Mouse (Mus musculus) T-helper 2 cell (primary cell): ENCODE results near the gene Slc25a39.
"Not testable (repeated sequence)": the region's sequence is repeated elsewhere in the genome, so short reads cannot be mapped to it uniquely, and the experiment has no call there.

Source experiments
- in situ Hi-C: fragments of 300-600 bp; cut with MboI, MseI; formaldehyde crosslinking; loops from one replicate; pipeline ENCODE4 v1.15.1; 2025; ENCODE audit warnings: high pct_unique_total_duplicates

Slc25a39 gene

DNA sequence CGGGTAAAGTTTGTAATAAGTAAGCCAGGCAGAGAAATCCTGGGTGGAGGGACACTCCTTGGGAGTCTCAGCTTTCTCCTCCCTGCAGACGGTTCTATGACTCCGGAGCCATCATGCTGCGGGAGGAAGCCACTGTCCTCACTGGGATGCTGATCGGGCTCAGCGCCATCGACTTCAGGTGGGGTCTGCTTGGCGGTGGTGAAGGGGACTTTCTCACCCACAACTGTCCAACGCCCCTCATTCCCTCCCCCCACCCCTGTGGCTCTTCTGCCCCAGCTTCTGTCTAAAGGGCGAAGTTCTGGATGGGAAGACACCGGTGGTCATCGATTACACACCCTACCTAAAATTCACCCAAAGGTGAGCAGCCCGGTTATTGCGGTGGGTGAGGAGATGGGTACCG is 8.6 kb downstream of the Slc25a39 start:
- in situ Hi-C loops: no loop called here

DNA sequence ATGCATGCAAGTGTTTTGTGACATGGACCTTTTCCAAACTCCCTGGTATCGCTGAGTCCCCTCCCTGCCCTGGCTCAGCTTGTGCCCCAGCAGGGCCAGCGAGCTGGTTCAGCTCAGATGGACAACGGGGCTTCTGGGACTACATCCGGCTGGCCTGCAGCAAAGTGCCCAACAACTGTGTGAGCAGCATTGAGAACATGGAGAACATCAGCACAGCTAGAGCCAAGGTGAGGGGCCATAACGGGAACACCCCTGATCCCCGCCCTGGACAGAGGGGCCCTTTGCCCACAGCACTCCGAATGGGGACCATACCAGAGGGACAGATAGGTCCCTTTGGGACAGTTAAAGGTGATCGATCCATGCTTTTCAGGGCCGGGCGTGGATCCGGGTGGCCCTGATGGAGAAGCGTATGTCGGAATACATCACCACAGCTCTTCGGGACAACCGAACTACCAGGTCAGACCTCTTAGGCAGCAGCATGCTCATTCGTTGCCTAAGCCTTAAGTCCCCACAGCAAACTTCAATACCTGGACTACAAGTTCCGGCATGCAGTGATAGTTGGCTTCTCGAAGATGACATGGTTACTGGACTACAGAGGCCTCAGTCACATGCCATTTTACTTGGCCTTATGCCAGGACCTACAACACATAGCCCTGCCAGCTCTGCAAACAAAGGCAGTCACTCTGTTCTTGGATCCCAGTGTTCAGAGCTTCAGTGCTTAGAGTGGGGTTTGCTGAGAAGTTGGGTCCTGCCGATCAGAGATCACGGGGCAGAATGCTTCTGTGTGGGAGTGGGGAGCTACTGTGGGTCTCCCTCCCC is 9.5 kb downstream of the Slc25a39 start:
- in situ Hi-C loops: no loop called here

DNA sequence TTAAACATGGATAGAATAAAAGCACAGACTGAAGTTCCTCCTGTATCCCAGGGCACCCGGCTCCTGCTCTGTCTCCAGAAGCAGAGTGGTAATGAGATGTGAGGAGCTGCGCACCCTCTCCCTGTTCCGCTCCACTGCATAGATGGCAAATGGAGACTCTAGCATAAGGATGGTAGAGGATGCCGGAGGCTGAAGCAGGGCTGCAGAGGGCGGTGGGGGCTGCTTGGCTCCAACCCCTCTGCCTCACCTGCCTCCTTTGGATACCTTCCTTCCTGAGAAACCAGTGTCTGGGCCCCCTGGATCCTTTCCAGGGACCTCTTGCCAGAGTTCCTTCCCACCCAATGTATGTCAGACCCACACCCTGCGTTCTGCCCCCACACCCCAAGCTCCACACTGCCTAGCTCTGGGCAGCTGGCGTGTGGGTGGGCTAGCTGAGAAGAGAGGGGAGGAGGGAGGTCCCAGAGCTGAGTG is 11.0 kb downstream of the Slc25a39 start:
- in situ Hi-C loops: no loop called here

DNA sequence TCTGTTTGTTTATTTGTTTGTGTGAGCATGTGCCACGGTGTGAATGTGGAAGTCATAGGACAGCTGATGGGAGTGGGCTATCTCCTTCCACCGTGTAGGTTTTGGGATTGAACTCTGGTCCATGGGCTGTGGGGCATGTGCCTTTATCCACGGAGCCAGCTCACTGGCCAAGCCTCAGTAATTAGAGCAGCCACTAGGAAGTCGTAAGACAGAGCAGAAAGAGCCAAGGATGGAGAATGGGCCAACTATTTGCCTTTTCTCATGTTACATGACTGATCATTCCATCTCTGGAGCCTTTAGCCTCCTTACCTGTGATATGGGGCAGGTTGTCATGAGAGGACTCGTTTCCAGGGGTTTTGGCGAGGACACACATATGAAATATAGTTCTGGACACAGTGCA is 11.5 kb downstream of the Slc25a39 start:
- in situ Hi-C loops: no loop called here

DNA sequence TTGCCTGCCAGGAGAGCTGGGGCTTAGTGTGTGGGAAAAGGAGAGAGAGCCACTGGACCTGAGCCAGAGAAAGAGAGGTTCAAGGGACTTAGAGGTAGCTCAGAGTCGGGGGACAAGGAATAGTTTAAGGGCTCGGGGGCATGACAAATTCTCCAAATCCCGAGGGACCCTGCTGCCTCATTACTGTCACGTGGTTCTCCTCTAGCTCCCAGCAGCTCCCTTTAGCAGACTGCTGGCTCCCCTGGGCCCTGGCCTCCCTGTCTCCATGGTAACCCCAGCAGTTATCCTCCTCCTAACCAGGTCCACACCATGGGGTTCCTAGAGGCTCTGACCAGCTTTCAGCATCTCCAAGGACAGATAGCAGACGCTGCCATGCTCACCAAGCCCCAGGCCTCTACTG is 12.5 kb downstream of the Slc25a39 start:
- in situ Hi-C loops: no loop called here

DNA sequence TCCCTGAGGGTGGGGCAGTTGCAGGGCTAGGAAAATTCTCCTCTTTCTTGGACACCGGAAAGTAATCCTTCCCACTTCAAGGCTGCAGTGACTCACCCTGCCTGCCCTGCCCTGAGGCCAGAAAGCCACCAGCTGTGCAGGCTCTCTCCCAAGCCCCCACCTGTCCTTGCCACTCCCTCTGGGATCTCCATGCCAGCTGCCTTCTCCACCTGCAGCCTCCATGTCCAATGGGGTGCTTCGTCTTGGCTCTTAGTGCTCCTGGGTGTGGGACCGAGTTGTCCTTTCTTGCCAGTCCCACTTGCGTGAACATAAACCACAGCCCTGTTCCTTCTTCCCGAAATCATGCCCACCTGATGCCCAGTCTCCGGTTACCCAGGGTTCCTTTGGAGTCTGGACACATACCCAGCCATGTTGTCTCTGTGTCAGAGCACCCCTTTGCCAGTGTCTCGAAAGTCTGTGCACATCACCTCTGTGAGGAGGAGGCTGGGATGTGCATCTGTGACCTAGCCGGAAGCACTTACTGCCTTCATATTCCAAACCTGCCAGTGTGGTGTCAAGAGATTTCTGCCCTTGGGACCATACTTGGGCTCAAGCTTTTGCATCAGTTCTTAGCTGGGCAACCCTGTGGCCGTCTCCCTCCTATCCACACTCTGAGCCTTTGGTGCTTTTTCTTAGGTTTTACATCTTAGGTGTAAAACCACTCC is 13.2 kb downstream of the Slc25a39 start:
- in situ Hi-C loops: no loop called here

DNA sequence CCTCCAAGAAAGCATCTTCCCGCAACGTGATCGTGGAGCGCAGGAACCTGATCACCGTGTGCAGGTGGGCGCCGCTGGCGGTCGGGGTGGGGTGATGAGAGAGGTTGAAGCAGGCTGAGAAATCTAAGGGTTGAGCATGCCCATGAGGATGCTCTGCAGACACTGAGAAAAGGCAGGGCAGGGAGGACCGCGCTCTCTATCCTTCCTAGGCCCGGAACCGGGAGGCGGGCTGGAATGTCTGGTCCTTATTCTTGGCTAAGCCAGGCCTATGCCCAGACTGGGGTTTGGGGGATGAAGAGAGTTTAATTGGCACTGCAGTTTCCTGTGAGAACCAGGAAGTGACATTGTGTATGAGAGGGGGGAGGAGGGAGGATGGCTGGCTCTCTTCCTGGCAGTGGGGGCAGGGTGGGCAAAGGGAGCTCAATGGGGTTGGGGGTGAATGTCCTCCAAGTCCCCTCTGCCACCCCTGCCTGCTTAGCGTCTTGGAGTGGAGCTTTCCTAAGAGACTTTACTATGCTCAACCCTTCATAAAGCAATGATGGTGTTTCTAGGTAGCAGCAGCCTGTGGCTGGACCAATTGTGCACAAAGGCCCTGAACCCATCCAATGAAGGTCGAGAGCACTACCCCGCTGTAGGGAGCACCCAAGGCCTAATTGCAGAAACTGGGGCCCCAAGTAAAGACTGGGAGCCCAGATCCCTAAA is 13.9 kb downstream of the Slc25a39 start:
- in situ Hi-C loops: no loop called here

DNA sequence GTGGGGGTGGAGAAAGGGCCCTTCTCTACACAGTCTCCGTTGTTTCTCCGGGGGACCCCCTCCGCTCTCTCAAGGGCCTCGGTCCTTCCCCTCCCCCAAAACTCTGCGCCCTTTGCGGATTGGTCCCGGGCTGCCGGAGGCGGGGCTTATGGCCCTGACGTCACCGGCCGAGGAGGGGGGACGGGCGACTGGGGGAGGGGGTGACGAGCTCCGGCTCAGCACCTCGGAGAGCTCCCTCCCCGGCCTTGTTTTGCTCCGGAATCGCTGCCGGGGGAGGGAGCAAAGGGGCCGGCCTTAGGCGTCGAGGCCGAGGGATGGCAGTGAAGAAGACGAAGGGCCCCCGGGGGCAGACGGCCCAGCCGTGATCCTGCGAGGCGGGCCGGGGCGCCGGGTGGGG is 14.5 kb downstream of the Slc25a39 start, which contains the start of gene Rundc3a:
Rundc3a (plus strand) TSS at position 166 of the 397 bp plus-strand sequence.
- in situ Hi-C loops: no loop called here

DNA sequence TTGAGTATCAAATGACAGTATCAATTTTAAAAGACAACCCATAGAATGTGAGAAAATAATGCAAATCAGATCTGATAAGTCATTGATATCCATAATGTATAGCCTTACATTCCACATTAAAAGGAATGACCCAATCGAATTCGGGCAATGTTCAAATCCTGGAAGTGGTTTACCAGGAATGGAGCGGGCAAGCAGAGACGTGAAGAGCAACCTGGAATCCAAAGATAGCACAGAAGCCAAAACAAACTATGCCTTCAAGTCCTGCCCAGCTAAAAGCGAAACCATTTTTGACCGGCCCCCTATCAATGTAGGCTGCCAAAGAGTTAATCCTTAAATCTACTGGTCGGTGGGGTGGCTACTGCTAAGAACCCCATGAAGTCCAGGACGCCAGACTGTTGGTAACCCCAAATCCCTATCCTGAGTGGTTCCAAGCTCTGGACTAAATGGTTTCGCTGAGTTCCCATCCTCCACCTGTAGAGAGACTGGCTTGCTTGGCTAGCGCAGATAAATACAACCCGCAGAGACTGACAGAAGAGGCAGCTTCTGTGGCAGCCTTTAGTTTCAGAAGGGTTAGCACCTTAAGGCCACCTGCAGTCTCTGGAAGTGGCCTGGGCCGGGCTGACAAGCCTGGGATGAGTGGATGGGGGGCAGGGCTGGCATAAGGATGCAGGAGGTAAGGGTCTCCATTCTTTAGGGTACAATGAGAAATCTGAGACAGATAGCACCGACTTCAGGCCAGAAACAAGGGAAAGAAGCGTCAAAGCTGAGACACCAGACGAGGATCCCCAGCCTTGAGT is 15.1 kb downstream of the Slc25a39 start:
- in situ Hi-C loops: no loop called here

DNA sequence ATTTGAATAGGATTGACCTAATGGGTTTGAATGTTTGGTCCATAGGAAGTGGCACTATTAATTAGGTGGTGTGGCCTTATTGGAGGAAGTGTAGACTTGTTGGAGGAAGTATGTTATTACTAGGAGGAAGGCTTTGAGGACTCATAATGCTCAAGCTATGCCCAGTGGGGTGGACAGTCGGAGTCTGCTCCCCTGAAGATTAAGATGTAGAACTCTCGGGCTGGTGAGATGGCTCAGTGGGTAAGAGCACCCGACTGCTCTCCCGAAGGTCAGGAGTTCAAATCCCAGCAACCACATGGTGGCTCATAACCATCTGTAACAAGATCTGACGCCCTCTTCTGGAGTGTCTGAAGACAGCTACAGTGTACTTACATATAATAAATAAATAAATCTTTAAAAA is 18.3 kb downstream of the Slc25a39 start:
- in situ Hi-C loops: not testable (repeated sequence)

DNA sequence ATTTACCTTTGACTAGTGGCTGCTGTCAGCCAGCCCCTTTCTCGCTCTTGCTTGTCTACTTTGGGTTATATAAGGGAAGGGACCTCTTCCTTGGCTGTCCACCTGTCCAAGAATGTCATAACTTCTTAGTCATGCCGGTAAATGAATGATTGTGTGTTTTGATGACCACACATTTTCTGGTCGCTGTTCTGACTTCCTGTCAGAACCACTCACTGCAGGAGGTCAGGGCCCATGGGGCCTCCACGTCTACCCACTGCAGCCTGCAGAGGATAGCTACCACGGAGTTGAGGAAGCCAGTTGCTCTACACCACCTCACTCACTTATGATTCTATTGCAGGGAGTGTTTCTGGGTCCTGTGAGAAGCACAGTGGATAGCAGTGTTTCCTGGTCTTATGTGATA is 21.6 kb downstream of the Slc25a39 start:
- in situ Hi-C loops: no loop called here

DNA sequence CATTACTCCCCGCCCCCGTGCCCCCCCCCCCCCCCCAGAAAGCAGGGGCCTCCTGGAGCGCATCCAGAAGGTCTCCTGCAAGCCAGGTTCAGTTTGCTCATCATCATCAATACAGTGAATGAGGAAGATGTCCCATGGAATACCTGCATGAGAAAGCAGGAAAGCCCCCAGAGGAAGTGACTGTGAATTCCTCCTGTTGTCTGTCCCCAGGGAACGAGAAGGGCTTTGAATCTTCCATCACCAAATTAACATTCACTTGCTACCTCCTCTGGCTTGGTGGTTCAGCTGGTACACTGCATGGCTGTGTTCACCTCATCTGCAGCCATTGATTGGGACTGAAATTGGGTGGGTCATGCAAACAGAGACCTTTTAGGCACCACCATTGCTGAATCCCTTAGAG is 22.7 kb downstream of the Slc25a39 start:
- in situ Hi-C loops: no loop called here

DNA sequence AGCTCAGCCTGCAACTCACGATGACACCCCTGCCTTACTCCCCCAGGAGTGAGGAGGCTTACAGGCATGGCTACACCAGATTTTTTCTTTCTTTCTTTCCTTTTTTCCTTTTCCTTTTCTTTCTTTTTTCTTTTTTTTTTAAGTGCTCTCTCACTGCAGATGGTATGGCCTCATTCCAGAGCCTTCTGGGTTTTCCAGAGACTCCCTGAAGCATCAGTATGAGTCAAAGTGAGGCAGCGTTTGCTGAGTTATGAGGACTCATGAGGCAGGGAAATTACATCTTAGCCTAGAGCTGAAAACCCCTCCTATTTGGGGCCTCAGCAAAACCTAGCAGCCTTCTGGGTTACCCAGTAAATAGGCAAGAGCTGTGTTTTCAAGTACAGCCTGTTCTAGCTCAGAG is 23.3 kb downstream of the Slc25a39 start:
- in situ Hi-C loops: no loop called here

DNA sequence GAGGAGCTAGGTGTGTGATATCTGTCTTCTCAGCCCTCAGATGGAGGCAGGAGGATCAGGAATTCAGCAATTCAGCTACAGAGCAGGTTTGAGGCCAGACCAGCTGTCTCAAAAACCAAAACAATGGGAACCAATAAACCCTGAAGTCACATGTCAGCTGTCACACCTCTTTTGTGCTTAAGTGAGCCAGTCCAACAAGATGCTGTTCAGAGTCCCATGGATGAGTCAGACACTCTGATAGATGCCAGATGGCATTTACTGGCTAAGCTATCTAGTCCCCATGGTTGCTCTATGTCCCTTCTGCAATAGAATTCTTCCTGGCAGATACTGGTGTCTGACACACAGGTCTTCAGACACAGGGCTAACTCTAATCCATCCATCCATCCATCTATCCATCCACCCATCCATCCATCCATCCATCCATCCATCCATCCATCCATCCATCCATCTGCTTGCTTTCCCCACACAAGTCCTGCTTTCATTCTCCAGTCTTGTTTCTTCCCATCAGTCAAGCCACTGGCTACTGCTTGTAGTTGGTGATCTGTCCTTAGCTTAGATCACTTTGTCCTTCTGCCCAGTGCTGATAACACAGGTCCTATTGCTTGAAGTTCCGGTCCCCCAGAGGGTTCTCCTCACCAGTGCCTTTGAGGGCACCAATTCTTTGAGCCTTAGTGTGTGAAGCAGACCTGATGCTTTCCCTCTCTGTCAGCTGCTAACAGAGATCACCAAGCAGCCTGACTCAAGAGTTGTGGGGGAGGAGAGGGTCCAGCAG is 24.2 kb downstream of the Slc25a39 start:
- in situ Hi-C loops: no loop called here

DNA sequence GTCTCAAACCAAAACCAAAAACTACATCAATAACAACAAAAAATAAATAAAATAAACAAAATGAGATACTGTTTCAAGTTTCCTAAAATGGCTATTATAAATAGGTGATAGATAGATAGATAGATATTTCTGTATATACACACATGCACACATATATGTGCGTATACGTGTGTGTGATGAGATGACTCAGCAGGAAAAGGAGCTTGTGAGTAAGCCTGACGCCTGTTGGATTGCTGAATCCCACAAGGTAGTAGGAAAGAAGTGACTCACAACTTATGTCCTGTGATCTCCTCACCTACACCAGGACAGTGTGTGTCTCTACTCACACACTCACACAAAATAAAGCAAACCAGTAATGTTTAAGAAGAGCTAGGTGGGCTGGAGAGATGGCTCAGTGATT is 25.0 kb downstream of the Slc25a39 start:
- in situ Hi-C loops: no loop called here

DNA sequence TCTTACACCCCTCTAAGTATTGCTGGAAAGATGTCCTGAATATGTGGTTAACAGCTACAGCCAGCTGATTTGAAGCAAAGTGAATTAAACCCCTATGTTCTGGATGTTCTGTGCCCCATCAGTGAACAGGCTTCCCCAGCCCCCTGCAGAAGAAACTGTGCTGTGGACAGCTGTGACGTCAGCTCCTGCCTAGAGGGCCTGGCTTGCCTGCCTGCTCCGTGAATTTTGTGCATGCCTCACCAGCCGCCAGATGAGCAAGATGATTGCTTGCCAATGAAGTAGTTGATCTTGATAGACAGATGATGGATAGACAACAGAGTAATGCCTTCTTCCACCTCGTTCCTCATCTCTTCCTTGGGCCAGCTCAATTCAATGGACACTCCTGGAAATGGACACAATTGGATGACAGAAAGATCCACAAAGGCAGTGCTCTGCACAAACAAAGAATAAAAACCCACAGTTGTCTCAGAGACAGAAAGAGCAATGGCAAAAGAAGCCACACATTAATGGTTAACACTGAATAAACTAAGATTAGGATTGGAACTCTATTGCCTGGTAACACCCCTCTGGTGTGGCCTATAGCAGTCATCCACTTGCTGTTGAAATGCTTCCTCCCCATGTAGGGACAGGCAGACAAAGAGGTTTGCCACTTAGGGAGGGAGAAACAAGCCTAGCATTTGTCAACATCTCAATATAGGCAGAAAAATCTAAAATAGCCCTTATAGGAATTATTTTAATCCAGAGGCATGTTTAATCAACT is 26.2 kb downstream of the Slc25a39 start:
- in situ Hi-C loops: no loop called here

DNA sequence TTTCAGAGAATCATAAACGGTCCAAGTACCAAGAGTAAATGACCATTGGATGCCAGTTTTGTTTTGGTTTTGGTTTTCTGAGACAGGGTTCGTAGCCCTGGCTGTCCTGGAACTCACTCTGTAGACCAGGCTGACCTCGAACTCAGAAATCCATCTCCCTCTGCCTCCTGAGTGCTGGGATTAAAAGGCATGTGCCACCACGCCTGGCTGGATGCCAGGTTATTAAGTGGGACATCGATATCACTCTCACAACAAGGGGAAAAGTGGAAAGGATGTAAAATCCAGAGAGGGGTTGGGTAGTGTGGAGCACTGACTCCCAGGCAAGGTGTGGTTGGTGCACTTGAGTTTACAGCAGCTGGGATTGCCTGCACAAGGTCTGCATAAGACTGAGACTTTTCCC is 27.7 kb downstream of the Slc25a39 start:
- in situ Hi-C loops: no loop called here

DNA sequence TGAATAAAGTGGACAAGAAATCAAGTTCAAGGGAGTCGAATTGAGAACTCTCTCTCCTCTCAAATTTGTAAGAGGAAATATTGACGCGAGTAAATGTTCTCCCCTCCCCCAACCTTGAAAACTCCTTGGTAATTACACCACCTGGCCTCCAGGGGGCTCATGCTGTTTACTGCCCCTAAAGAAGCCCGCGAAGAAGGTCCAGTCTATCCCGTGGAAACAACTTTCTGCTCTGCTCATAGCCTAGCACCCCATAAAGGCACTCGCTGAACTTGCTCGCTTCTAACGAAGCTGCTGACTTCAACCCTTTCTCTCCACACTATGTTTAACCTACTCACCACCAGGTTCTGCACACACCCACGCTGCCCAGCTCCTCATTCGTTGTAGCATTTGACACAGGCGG is 30.6 kb downstream of the Slc25a39 start:
- in situ Hi-C loops: no loop called here

DNA sequence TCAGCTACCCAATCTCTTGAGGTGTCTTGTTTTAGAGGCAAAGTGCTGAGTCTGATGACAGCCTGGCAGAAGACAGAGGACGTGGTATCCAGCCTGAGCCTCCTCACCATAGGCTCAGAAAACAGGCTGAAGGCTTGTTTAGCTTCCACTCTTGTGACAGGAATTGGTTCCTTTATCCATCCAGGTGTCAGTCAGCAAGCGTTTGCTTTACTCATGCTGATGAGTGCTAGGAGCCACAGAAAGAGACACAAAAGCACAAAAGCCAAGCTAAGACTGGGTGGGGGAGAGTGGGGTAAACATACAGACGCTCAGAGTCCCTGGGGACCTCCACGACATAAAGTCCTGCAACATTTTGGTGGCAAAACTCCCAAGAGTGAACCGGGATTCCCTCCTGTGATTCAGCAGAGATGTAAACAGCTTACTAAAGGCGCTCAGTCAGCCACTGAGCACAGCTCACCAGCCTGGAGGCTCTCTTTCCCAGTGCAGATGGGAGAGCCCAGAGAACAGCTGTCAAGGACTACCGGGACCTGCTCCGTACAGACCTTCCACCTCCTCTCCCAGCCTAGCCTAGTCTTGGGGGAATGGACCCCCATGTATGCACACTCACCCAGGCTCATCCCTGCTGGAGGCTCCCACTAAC is 31.4 kb downstream of the Slc25a39 start:
- in situ Hi-C loops: no loop called here
